ENCODE assay signal across 19 mouse cellular contexts in genomic region chr3:108113591-108114289, GRCm38 (mm10). TPM values are rescaled to one million over a fixed set of nuclear protein-coding genes. Genes with fewer than 3 reads are reported as not detected.
DNase-seq lines count a peak whose midpoint lies in the region; ATAC-seq and TF ChIP-seq lines count a peak whose summit lies in the region.
"Had no signal": no experiment of that assay in that cellular context is flagged by ENCODE, and none has a peak within 500 bp of the region (broad histone marks: within the 10 kb centered on the region; RNA-seq: fewer than 3 reads in every experiment).

No protein-coding gene starts in this region.

- 42% methylated on average over 7 of the region's 7 CpGs for WGBS in kidney, adult 2 months
- WGBS in lung, postnatal 0 days: 72% methylated on average over 7 of the region's 7 CpGs
- 28% methylated on average over 7 of the region's 7 CpGs for WGBS in large intestine, adult 2 months

- no peak overlapping the region for H3K27ac ChIP-seq in kidney, adult 2 months (ENCODE audit: insufficient read depth, low read depth, low read length)
- no peak overlapping the region for H3K27ac ChIP-seq in lung, postnatal 0 days (ENCODE audit: low read length)
- H3K27ac ChIP-seq: embryonic facial prominence, embryonic 12.5 days; heart, embryonic 13.5 days; layer of hippocampus, adult 2 months; limb, embryonic 10.5 days; liver, embryonic 14.5 days; midbrain, embryonic 15.5 days; stomach, postnatal 0 days had no signal

- H3K27me3 ChIP-seq in kidney, adult 2 months (replicated peaks; ENCODE audit: control insufficient read depth, insufficient read depth, low read length): no peaks in the 10 kb centered on the region
- H3K27me3 ChIP-seq in lung, postnatal 0 days (replicated peaks; ENCODE audit: insufficient read depth, low read length): no peaks in the 10 kb centered on the region
- H3K27me3 ChIP-seq: embryonic facial prominence, embryonic 12.5 days; heart, embryonic 13.5 days; megakaryocyte, embryonic 14.5 days; midbrain, embryonic 15.5 days; Patski had no signal

- no peak overlapping the region for H3K4me3 ChIP-seq in kidney, adult 2 months (ENCODE audit: insufficient read depth, low read depth, low read length)
- no peak overlapping the region for H3K4me3 ChIP-seq in lung, postnatal 0 days (ENCODE audit: low read depth, low read length)
- H3K4me3 ChIP-seq: embryonic facial prominence, embryonic 12.5 days; heart, embryonic 13.5 days; layer of hippocampus, adult 2 months; limb, embryonic 10.5 days; megakaryocyte, embryonic 14.5 days; midbrain, embryonic 15.5 days had no signal

- no peak for ATAC-seq in lung, postnatal 0 days
- ATAC-seq: midbrain, embryonic 15.5 days; Patski had no signal

- peak; percentile 50 for DNase-seq in kidney, adult 2 months
- no peak for DNase-seq in kidney, adult 11 months
- DNase-seq in lung, postnatal 0 days (ENCODE audit: low spot score): peak; percentile 61
- no peak for DNase-seq in lung, postnatal 4 days
- peak; percentile 71 for DNase-seq in large intestine, adult 2 months (ENCODE audit: low read depth, low spot score)
- DNase-seq in skeletal muscle tissue, adult 2 months (ENCODE audit: low read depth, low spot score): peak; percentile 16
- no peak for DNase-seq in cerebellum, adult 18-20 months
- DNase-seq in testis, postnatal 14 days (ENCODE audit: low spot score): no peak
- DNase-seq: cerebellum, adult 9-10 months; thymus, postnatal 14 days had no signal

- no peak for TF ChIP-seq CTCF in kidney, adult 2 months (conservative IDR thresholded peaks at IDR 0.05; ENCODE audit: insufficient read depth, insufficient read length, low read depth, low read length)
- no peak for TF ChIP-seq CTCF in lung, postnatal 0 days (IDR thresholded peaks at IDR 0.05)

- TF ChIP-seq EP300 in lung, postnatal 0 days (IDR thresholded peaks at IDR 0.05): peak; percentile 59; the same call in 1 of the 2 replicates

- H3K9ac ChIP-seq in lung, postnatal 0 days (replicated peaks; ENCODE audit: low read depth): no peak overlapping the region
- H3K9ac ChIP-seq: embryonic facial prominence, embryonic 12.5 days; heart, embryonic 13.5 days; liver, embryonic 14.5 days; midbrain, embryonic 15.5 days had no signal

- peaks cover 3% of the 10 kb centered on the region; the same call in 1 of the 2 replicates for H3K36me3 ChIP-seq in kidney, adult 2 months (ENCODE audit: control insufficient read depth, insufficient read depth, low read length)
- H3K36me3 ChIP-seq in lung, postnatal 0 days (ENCODE audit: insufficient read depth, low read length): peaks cover 19% of the 10 kb centered on the region; the same call in 1 of the 2 replicates

- no peak for TF ChIP-seq POLR2A in kidney, adult 2 months (IDR thresholded peaks at IDR 0.05; ENCODE audit: low read depth, low read length)

- H3K4me2 ChIP-seq in lung, postnatal 0 days (replicated peaks; ENCODE audit: low read depth, low read length): no peak overlapping the region
- H3K4me2 ChIP-seq: embryonic facial prominence, embryonic 12.5 days; heart, embryonic 13.5 days; midbrain, embryonic 15.5 days had no signal

- peaks cover 4% of the 10 kb centered on the region; the same call in 1 of the 2 replicates for H3K4me1 ChIP-seq in kidney, adult 2 months (ENCODE audit: control insufficient read depth, insufficient read depth, low read length)
- H3K4me1 ChIP-seq in lung, postnatal 0 days (ENCODE audit: insufficient read depth, low read depth, low read length): no peaks in the 10 kb centered on the region
- H3K4me1 ChIP-seq: embryonic facial prominence, embryonic 12.5 days; heart, embryonic 13.5 days; limb, embryonic 10.5 days; midbrain, embryonic 15.5 days had no signal

- no peaks in the 10 kb centered on the region for H3K9me3 ChIP-seq in lung, postnatal 0 days (ENCODE audit: low read length)
- H3K9me3 ChIP-seq: embryonic facial prominence, embryonic 12.5 days; heart, embryonic 13.5 days; limb, embryonic 10.5 days; megakaryocyte, embryonic 14.5 days; midbrain, embryonic 15.5 days had no signal

RNA-seq across cellular contexts. Expression of gene Gnat2, which starts 21.2 kb away (rescaled TPM):
- 0.61 TPM in 2 replicates for polyA plus RNA-seq in kidney, adult 2 months (2012; rRNA removed)
- polyA plus RNA-seq in lung, postnatal 0 days (2015; fragmentation: Nextera tagmentation; extraction: Ambion mirVana): 0.33 and 0.45 TPM in 2 replicates
- polyA plus RNA-seq in large intestine, adult 2 months (2012; rRNA removed): 1.6 and 2.1 TPM in 2 replicates

RNA-seq across cellular contexts. Expression of gene Ampd2, which starts 27.3 kb away (rescaled TPM):
- 59.0 and 86.6 TPM in 2 replicates for polyA plus RNA-seq in kidney, adult 2 months (2012; rRNA removed)
- polyA plus RNA-seq in lung, postnatal 0 days (2015; fragmentation: Nextera tagmentation; extraction: Ambion mirVana): 11.6 and 12.6 TPM in 2 replicates
- polyA plus RNA-seq in large intestine, adult 2 months (2012; rRNA removed): 82.4 and 101 TPM in 2 replicates

RNA-seq across cellular contexts. Expression of gene Gnai3, which starts 32.2 kb away (rescaled TPM):
- polyA plus RNA-seq in kidney, adult 2 months (2012; rRNA removed): 21.3 and 31.0 TPM in 2 replicates
- 87.4 and 96.3 TPM in 2 replicates for polyA plus RNA-seq in lung, postnatal 0 days (2015; fragmentation: Nextera tagmentation; extraction: Ambion mirVana)
- polyA plus RNA-seq in large intestine, adult 2 months (2012; rRNA removed): 35.7 and 47.2 TPM in 2 replicates

RNA-seq across cellular contexts. Expression of gene Gpr61, which starts 40.9 kb away (rescaled TPM):
- polyA plus RNA-seq in kidney, adult 2 months (2012; rRNA removed): not detected in 2 replicates
- not detected in 2 replicates for polyA plus RNA-seq in lung, postnatal 0 days (2015; fragmentation: Nextera tagmentation; extraction: Ambion mirVana)
- 0.04 TPM in 2 replicates for polyA plus RNA-seq in large intestine, adult 2 months (2012; rRNA removed)
- polyA plus RNA-seq: heart, embryonic 13.5 days had no signal

Comparison
In these comparisons a context has a peak if more than half of its experiments do, and no peak if none do; other contexts are left out.
1. DNase-seq: peak in kidney, adult 2 months (single experiment), lung, postnatal 0 days (single experiment), large intestine, adult 2 months (single experiment) and skeletal muscle tissue, adult 2 months (single experiment); none in kidney, adult 11 months (single experiment), lung, postnatal 4 days (0 of 2), cerebellum, adult 18-20 months (0 of 2) and testis, postnatal 14 days (single experiment).